Comparison of ENCODE assay signal across 8 mouse cellular contexts in genomic region chr8:69808864-69809403, GRCm38 (mm10). TPM values are rescaled to one million over a fixed set of nuclear protein-coding genes. Genes with fewer than 3 reads are reported as not detected.
A peak's percentile ranks its signal among the peaks of the same experiment; 100 is the strongest.
DNase-seq lines count a peak whose midpoint lies in the region; ATAC-seq and TF ChIP-seq lines count a peak whose summit lies in the region.

No protein-coding gene starts in this region.

- no peak overlapping the region for H3K27ac ChIP-seq in embryonic facial prominence, embryonic 11.5 days (replicated peaks; ENCODE audit: low read depth, low read length)
- H3K27ac ChIP-seq in hindbrain, embryonic 15.5 days (replicated peaks), result peak overlapping the region; percentile 70
- no peak overlapping the region for H3K27ac ChIP-seq in lung, embryonic 15.5 days

- no peaks in the 10 kb centered on the region for H3K79me3 ChIP-seq in C2C12 (ENCODE audit: low read depth)

- no peaks in the 10 kb centered on the region for H3K79me2 ChIP-seq in C2C12 (ENCODE audit: control insufficient read depth, insufficient read depth)

- WGBS in embryonic facial prominence, embryonic 11.5 days, result 2% methylated on average over 23 of the region's 23 CpGs
- WGBS in hindbrain, embryonic 15.5 days, result 2% methylated on average over 23 of the region's 23 CpGs
- WGBS in lung, embryonic 15.5 days, result under 1% methylated on average over 23 of the region's 23 CpGs

- H3K36me3 ChIP-seq in C2C12 (ENCODE audit: control insufficient read depth, insufficient read depth), result peaks cover 49% of the 10 kb centered on the region
- peaks cover 7% of the 10 kb centered on the region for H3K36me3 ChIP-seq in embryonic facial prominence, embryonic 11.5 days (replicated peaks; ENCODE audit: control insufficient read depth, insufficient read depth, low read depth, low read length)
- peaks cover 63% of the 10 kb centered on the region for H3K36me3 ChIP-seq in hindbrain, embryonic 15.5 days
- peaks cover 41% of the 10 kb centered on the region for H3K36me3 ChIP-seq in lung, embryonic 15.5 days

- peak; percentile 46 for ATAC-seq in embryonic facial prominence, embryonic 11.5 days (replicated peaks; ENCODE audit: insufficient number of reproducible peaks, low FRiP score, low TSS enrichment, low read depth)
- peak; percentile 71 for ATAC-seq in hindbrain, embryonic 15.5 days (ENCODE audit: low FRiP score, low read depth)
- ATAC-seq in lung, embryonic 15.5 days (ENCODE audit: borderline replicate concordance, extremely low read depth, low FRiP score, low TSS enrichment), result no peak; the same call in none of the 2 replicates
- ATAC-seq in neutrophil, adult 5-6 weeks (ENCODE audit: extremely low read depth, insufficient number of reproducible peaks, low FRiP score, poor library complexity, severe bottlenecking), result peak; percentile 72

- peak overlapping the region; percentile 86 for H3K4me2 ChIP-seq in embryonic facial prominence, embryonic 11.5 days (ENCODE audit: low read depth, low read length)
- peak overlapping the region; percentile 74 for H3K4me2 ChIP-seq in hindbrain, embryonic 15.5 days
- H3K4me2 ChIP-seq in lung, embryonic 15.5 days, result peak overlapping the region; percentile 93

- peak; percentile 15 to 52 for DNase-seq in adrenal gland, postnatal 36 days
- DNase-seq in adrenal gland, adult 2 months, result no peak
- peak; percentile 39 for DNase-seq in embryonic facial prominence, embryonic 11.5 days (ENCODE audit: low spot score)
- no peak for DNase-seq in cerebellum, adult 9-10 months

- no peak for TF ChIP-seq CTCF in C2C12 (IDR thresholded peaks at IDR 0.05; ENCODE audit: control insufficient read depth, insufficient read depth, insufficient read length)

- peaks cover 2% of the 10 kb centered on the region; the same call in 1 of the 2 replicates for H3K4me1 ChIP-seq in embryonic facial prominence, embryonic 11.5 days (ENCODE audit: control insufficient read depth, insufficient read depth, low read length)
- peaks cover 16% of the 10 kb centered on the region for H3K4me1 ChIP-seq in hindbrain, embryonic 15.5 days (replicated peaks)
- peaks cover 12% of the 10 kb centered on the region; the same call in 1 of the 2 replicates for H3K4me1 ChIP-seq in lung, embryonic 15.5 days

- H3K9ac ChIP-seq in embryonic facial prominence, embryonic 11.5 days (replicated peaks; ENCODE audit: low read length), result peak overlapping the region; percentile 59
- peak overlapping the region; percentile 74 for H3K9ac ChIP-seq in hindbrain, embryonic 15.5 days
- peak overlapping the region; percentile 45 for H3K9ac ChIP-seq in lung, embryonic 15.5 days

- no peaks in the 10 kb centered on the region for H3K9me3 ChIP-seq in embryonic facial prominence, embryonic 11.5 days (replicated peaks; ENCODE audit: control insufficient read depth, low read length)
- H3K9me3 ChIP-seq in hindbrain, embryonic 15.5 days, result no peaks in the 10 kb centered on the region
- H3K9me3 ChIP-seq in lung, embryonic 15.5 days, result no peaks in the 10 kb centered on the region

- H3K27me3 ChIP-seq in C2C12 (ENCODE audit: control insufficient read depth, insufficient read depth, insufficient read length), result no peaks in the 10 kb centered on the region
- no peaks in the 10 kb centered on the region for H3K27me3 ChIP-seq in embryonic facial prominence, embryonic 11.5 days (ENCODE audit: control insufficient read depth, insufficient read depth, low read length)
- no peaks in the 10 kb centered on the region for H3K27me3 ChIP-seq in hindbrain, embryonic 15.5 days
- H3K27me3 ChIP-seq in lung, embryonic 15.5 days, result no peaks in the 10 kb centered on the region

- peak overlapping the region; percentile 44 for H3K4me3 ChIP-seq in C2C12 (ENCODE audit: insufficient read depth, poor library complexity, severe bottlenecking)
- peak overlapping the region; percentile 43 for H3K4me3 ChIP-seq in embryonic facial prominence, embryonic 11.5 days (ENCODE audit: low read depth, low read length)
- H3K4me3 ChIP-seq in hindbrain, embryonic 15.5 days, result peak overlapping the region; percentile 55
- peak overlapping the region; percentile 48 for H3K4me3 ChIP-seq in lung, embryonic 15.5 days

- peak overlapping the region; percentile 43 for H3ac ChIP-seq in C2C12 (ENCODE audit: control insufficient read depth, insufficient read length, low read depth)

TF ChIP-seq in C2C12, 6 proteins besides CTCF, POLR2A, EP300 and RAD21:
- TF ChIP-seq USF1 (IDR thresholded peaks at IDR 0.05; ENCODE audit: low read depth) (no peak), MAX (IDR thresholded peaks at IDR 0.05) (peak; percentile 82)

RNA-seq across cellular contexts. Expression of gene Gmip, which starts 0.5 kb away (rescaled TPM):
- total RNA-seq in adrenal gland, postnatal 36 days (2021), result 10 to 100 TPM; 10.1 to 10.5 TPM
- 10 to 100 TPM; 13.5 to 13.6 TPM for total RNA-seq in adrenal gland, adult 2 months (2021)
- 30.3 and 36.6 TPM in 2 replicates for polyA plus RNA-seq in adrenal gland, adult 2 months (2012; rRNA removed)
- polyA plus RNA-seq in C2C12 (2012; fragmentation: generic; extraction: Trizol), result 6.8 TPM
- 4.4 and 4.6 TPM in 2 replicates for polyA plus RNA-seq in embryonic facial prominence, embryonic 11.5 days (2014; fragmentation: Nextera tagmentation; extraction: Ambion mirVana)
- polyA plus RNA-seq in hindbrain, embryonic 15.5 days (2015; fragmentation: Nextera tagmentation; extraction: Ambion mirVana), result 31.1 and 38.7 TPM in 2 replicates
- 7.6 and 8.5 TPM in 2 replicates for polyA plus RNA-seq in lung, embryonic 15.5 days (2015; fragmentation: Nextera tagmentation; extraction: Ambion mirVana)
- 265 and 326 TPM in 2 replicates for total RNA-seq in neutrophil, adult 5-6 weeks (2017)

RNA-seq across cellular contexts. Expression of gene Lpar2, which starts 13.3 kb away (rescaled TPM):
- total RNA-seq in adrenal gland, postnatal 36 days (2021), result 1 to 10 TPM; 1.4 to 1.7 TPM
- total RNA-seq in adrenal gland, adult 2 months (2021), result 1 to 10 TPM; 1.2 to 2.9 TPM
- 2.0 and 2.5 TPM in 2 replicates for polyA plus RNA-seq in adrenal gland, adult 2 months (2012; rRNA removed)
- 1.5 TPM for polyA plus RNA-seq in C2C12 (2012; fragmentation: generic; extraction: Trizol)
- polyA plus RNA-seq in embryonic facial prominence, embryonic 11.5 days (2014; fragmentation: Nextera tagmentation; extraction: Ambion mirVana), result 1.8 and 2.1 TPM in 2 replicates
- polyA plus RNA-seq in hindbrain, embryonic 15.5 days (2015; fragmentation: Nextera tagmentation; extraction: Ambion mirVana), result 0.69 and 0.75 TPM in 2 replicates
- 0.57 and 0.61 TPM in 2 replicates for polyA plus RNA-seq in lung, embryonic 15.5 days (2015; fragmentation: Nextera tagmentation; extraction: Ambion mirVana)
- 3.7 and 4.7 TPM in 2 replicates for total RNA-seq in neutrophil, adult 5-6 weeks (2017)

RNA-seq across cellular contexts. Expression of gene Zfp866, which starts 18.0 kb away (rescaled TPM):
- 10 to 100 TPM; 21.2 to 21.3 TPM for total RNA-seq in adrenal gland, postnatal 36 days (2021)
- 10 to 100 TPM; 19.5 to 21.4 TPM for total RNA-seq in adrenal gland, adult 2 months (2021)
- polyA plus RNA-seq in adrenal gland, adult 2 months (2012; rRNA removed), result 3.4 and 3.5 TPM in 2 replicates
- 3.9 TPM for polyA plus RNA-seq in C2C12 (2012; fragmentation: generic; extraction: Trizol)
- 36.7 and 38.9 TPM in 2 replicates for polyA plus RNA-seq in embryonic facial prominence, embryonic 11.5 days (2014; fragmentation: Nextera tagmentation; extraction: Ambion mirVana)
- polyA plus RNA-seq in hindbrain, embryonic 15.5 days (2015; fragmentation: Nextera tagmentation; extraction: Ambion mirVana), result 37.7 and 38.9 TPM in 2 replicates
- 27.4 and 29.7 TPM in 2 replicates for polyA plus RNA-seq in lung, embryonic 15.5 days (2015; fragmentation: Nextera tagmentation; extraction: Ambion mirVana)
- 54.3 and 55.7 TPM in 2 replicates for total RNA-seq in neutrophil, adult 5-6 weeks (2017)

RNA-seq across cellular contexts. Expression of gene Atp13a1, which starts 18.0 kb away (rescaled TPM):
- total RNA-seq in adrenal gland, postnatal 36 days (2021), result 10 to 100 TPM; 40.9 to 42.3 TPM
- total RNA-seq in adrenal gland, adult 2 months (2021), result 10 to 100 TPM; 40.8 to 43.4 TPM
- 93.0 and 110 TPM in 2 replicates for polyA plus RNA-seq in adrenal gland, adult 2 months (2012; rRNA removed)
- 36.2 TPM for polyA plus RNA-seq in C2C12 (2012; fragmentation: generic; extraction: Trizol)
- 35.0 and 35.9 TPM in 2 replicates for polyA plus RNA-seq in embryonic facial prominence, embryonic 11.5 days (2014; fragmentation: Nextera tagmentation; extraction: Ambion mirVana)
- polyA plus RNA-seq in hindbrain, embryonic 15.5 days (2015; fragmentation: Nextera tagmentation; extraction: Ambion mirVana), result 50.1 and 54.6 TPM in 2 replicates
- 42.9 and 46.2 TPM in 2 replicates for polyA plus RNA-seq in lung, embryonic 15.5 days (2015; fragmentation: Nextera tagmentation; extraction: Ambion mirVana)
- 22.3 and 24.7 TPM in 2 replicates for total RNA-seq in neutrophil, adult 5-6 weeks (2017)

RNA-seq across cellular contexts. Expression of gene Pbx4, which starts 23.4 kb away (rescaled TPM):
- 1 to 10 TPM; 1.1 to 1.8 TPM for total RNA-seq in adrenal gland, postnatal 36 days (2021)
- total RNA-seq in adrenal gland, adult 2 months (2021), result under 1 TPM; 0.38 to 0.69 TPM
- polyA plus RNA-seq in adrenal gland, adult 2 months (2012; rRNA removed), result 5.5 and 5.8 TPM in 2 replicates
- polyA plus RNA-seq in C2C12 (2012; fragmentation: generic; extraction: Trizol), result 1.6 TPM
- 13.8 and 14.9 TPM in 2 replicates for polyA plus RNA-seq in embryonic facial prominence, embryonic 11.5 days (2014; fragmentation: Nextera tagmentation; extraction: Ambion mirVana)
- polyA plus RNA-seq in hindbrain, embryonic 15.5 days (2015; fragmentation: Nextera tagmentation; extraction: Ambion mirVana), result 59.4 and 59.5 TPM in 2 replicates
- polyA plus RNA-seq in lung, embryonic 15.5 days (2015; fragmentation: Nextera tagmentation; extraction: Ambion mirVana), result 10.1 and 11.4 TPM in 2 replicates
- 5.8 and 9.8 TPM in 2 replicates for total RNA-seq in neutrophil, adult 5-6 weeks (2017)

Comparison
In these comparisons a context has a peak if more than half of its experiments do, and no peak if none do; other contexts are left out.
1. DNase-seq: peak in adrenal gland, postnatal 36 days (2 of 2) and embryonic facial prominence, embryonic 11.5 days (single experiment); none in adrenal gland, adult 2 months (single experiment) and cerebellum, adult 9-10 months (single experiment).
2. Peak in every context shown above with its lines, with median percentiles within 50 percentile points of each other: H3K4me3 ChIP-seq, H3K4me2 ChIP-seq and H3K9ac ChIP-seq.